Mouse (Mus musculus) heart, postnatal 25 days (tissue): ENCODE results near the gene Sdk1. TPM values are rescaled to one million over a fixed set of nuclear protein-coding genes. Genes with fewer than 3 reads are reported as not detected.

ENCODE experiments used
- DNase-seq: peaks from one replicate; pipeline ENCODE4 v3.0.0; 2022; ENCODE audit warnings: low spot score
- intact Hi-C: fragments of 180-260 bp; cut with DNase I; formaldehyde crosslinking; loops from one replicate; pipeline ENCODE4 v1.15.1; 2025
- total RNA-seq, 2 experiments: library from RNA; stranded (reverse); gene quantifications; 2 replicates each; pipeline ENCODE4 v1.2.3; 2021

Sdk1 gene
- 1 to 10 TPM; 1.5 to 2.2 TPM for total RNA-seq

GRCm38 (mm10) chr5:141240841-141241543 lies at the start of gene Sdk1:
Gene Sdk1, plus strand, starts transcription at chr5:141241490.
- intact Hi-C loops = loop anchor here (5.0 to 10.0 kb wide), 2 partner anchors 376 to 1076 kb away; no protein-coding TSS in a partner anchor
- peak; percentile 87 for DNase-seq

- intact Hi-C loops = no loop called here
- no peak for DNase-seq
Observed at GRCm38 (mm10) chr5:141197278-141197677, 44.0 kb upstream of the Sdk1 start.

- intact Hi-C loops = no loop called here
- DNase-seq = no peak
Observed at GRCm38 (mm10) chr5:141202276-141203065, 38.8 kb upstream of the Sdk1 start.

GRCm38 (mm10) chr5:141207061-141207460 lies 34.2 kb upstream of the Sdk1 start:
- no peak for DNase-seq
- intact Hi-C loops = no loop called here

GRCm38 (mm10) chr5:141225243-141225642 lies 16.0 kb upstream of the Sdk1 start:
- intact Hi-C loops = no loop called here

GRCm38 (mm10) chr5:141234326-141234725 lies 7.0 kb upstream of the Sdk1 start:
- intact Hi-C loops = no loop called here
- DNase-seq = no peak

More at GRCm38 (mm10) chr5:141225243-141225642, 16.0 kb upstream of the Sdk1 start:
- no peak for DNase-seq

GRCm38 (mm10) chr5:141239401-141239800 lies 1.9 kb upstream of the Sdk1 start:
- no peak for DNase-seq
- intact Hi-C loops = no loop called here

- peak; percentile 10 for DNase-seq
- intact Hi-C loops = loop anchor here (5.0 to 10.0 kb wide), 2 partner anchors 376 to 1077 kb away; no protein-coding TSS in a partner anchor
Observed at GRCm38 (mm10) chr5:141240441-141240840, 849 bp upstream of the Sdk1 start.

- intact Hi-C loops = loop anchor here (5.0 to 10.0 kb wide), 2 partner anchors 377 to 1076 kb away; no protein-coding TSS in a partner anchor
- no peak for DNase-seq
Observed at GRCm38 (mm10) chr5:141241645-141242284, 475 bp downstream of the Sdk1 start.

GRCm38 (mm10) chr5:141243253-141243965 lies 2.1 kb downstream of the Sdk1 start:
- intact Hi-C loops = loop anchor here (5.0 to 10.0 kb wide), 2 partner anchors 379 to 1074 kb away; no protein-coding TSS in a partner anchor

GRCm38 (mm10) chr5:141264253-141264652 lies 23.0 kb downstream of the Sdk1 start:
- no peak for DNase-seq
- intact Hi-C loops = no loop called here

More at GRCm38 (mm10) chr5:141243253-141243965, 2.1 kb downstream of the Sdk1 start:
- no peak for DNase-seq

GRCm38 (mm10) chr5:141277112-141277511 lies 35.8 kb downstream of the Sdk1 start:
- intact Hi-C loops = no loop called here
- no peak for DNase-seq

GRCm38 (mm10) chr5:141281751-141282150 lies 40.5 kb downstream of the Sdk1 start:
- DNase-seq = no peak
- intact Hi-C loops = no loop called here

- intact Hi-C loops = no loop called here
- no peak for DNase-seq
Observed at GRCm38 (mm10) chr5:141289611-141290010, 48.3 kb downstream of the Sdk1 start.

GRCm38 (mm10) chr5:141295240-141295639 lies 54.0 kb downstream of the Sdk1 start:
- no peak for DNase-seq
- intact Hi-C loops = no loop called here

GRCm38 (mm10) chr5:141302287-141302694 lies 61.0 kb downstream of the Sdk1 start:
- no peak for DNase-seq
- intact Hi-C loops = no loop called here

GRCm38 (mm10) chr5:141303746-141304145 lies 62.5 kb downstream of the Sdk1 start:
- intact Hi-C loops = no loop called here
- no peak for DNase-seq

GRCm38 (mm10) chr5:141304706-141305105 lies 63.4 kb downstream of the Sdk1 start:
- DNase-seq = no peak
- intact Hi-C loops = no loop called here

GRCm38 (mm10) chr5:141310641-141311040 lies 69.4 kb downstream of the Sdk1 start:
- intact Hi-C loops = no loop called here
- no peak for DNase-seq

- intact Hi-C loops = no loop called here
- DNase-seq = no peak
Observed at GRCm38 (mm10) chr5:141311801-141312200, 70.5 kb downstream of the Sdk1 start.
